Mouse (Mus musculus) heart, adult 2 months (tissue): Measurements from ENCODE around the gene Mrpl10.

ENCODE experiments used
- CTCF ChIP-seq: fragments of 200-600 bp; IDR thresholded peaks from 2 replicates; pipeline ENCODE4 v1.8.1; 2022; ENCODE audit warnings: antibody characterized with exemption, mild to moderate bottlenecking, moderate library complexity
- EP300 ChIP-seq: fragments of 200-500 bp; IDR thresholded peaks from 2 replicates; pipeline ENCODE4 v1.6.1; 2011; ENCODE audit warnings: low read depth, low read length, control low read depth; ENCODE audit not compliant: insufficient read depth
- POLR2A ChIP-seq: fragments of 200-500 bp; IDR thresholded peaks from 2 replicates; pipeline ENCODE4 v1.6.1; 2011; ENCODE audit warnings: mild to moderate bottlenecking, low read depth, low read length, control low read depth; ENCODE audit not compliant: insufficient read depth

GRCm38 (mm10) chr11:96997380-96997956 is 43.9 kb upstream of the Mrpl10 start:
- TF ChIP-seq CTCF (no peak), POLR2A (no peak), EP300 (no peak)
